Comparison of ENCODE assay signal across 8 mouse cellular contexts in genomic region chr2:3475746-3476251, GRCm38 (mm10). TPM values are rescaled to one million over a fixed set of nuclear protein-coding genes. Genes with fewer than 3 reads are reported as not detected.
DNase-seq lines count a peak whose midpoint lies in the region; ATAC-seq and TF ChIP-seq lines count a peak whose summit lies in the region.

No protein-coding gene starts in this region.

- no peak for TF ChIP-seq CTCF in testis, adult 2 months (IDR thresholded peaks at IDR 0.05; ENCODE audit: control insufficient read depth, insufficient read depth, insufficient replicate concordance, low read depth, low read length)

- H3K4me2 ChIP-seq in limb, embryonic 14.5 days (replicated peaks; ENCODE audit: low read depth, low read length, severe bottlenecking): peak overlapping the region; percentile 68; the same call in 1 of the 2 replicates
- peak overlapping the region; percentile 62; the same call in 1 of the 2 replicates for H3K4me2 ChIP-seq in stomach, embryonic 15.5 days

- H3K4me1 ChIP-seq in testis, adult 2 months (ENCODE audit: control insufficient read depth, insufficient read depth, low read length): no peaks in the 10 kb centered on the region; the same call in none of the 2 replicates
- peaks cover 12% of the 10 kb centered on the region for H3K4me1 ChIP-seq in limb, embryonic 14.5 days (ENCODE audit: control insufficient read depth, insufficient read depth, low read length)
- H3K4me1 ChIP-seq in stomach, embryonic 15.5 days: peaks cover 6% of the 10 kb centered on the region; the same call in 1 of the 2 replicates

- no peak for ATAC-seq in limb, embryonic 14.5 days (ENCODE audit: low FRiP score, low read depth)
- no peak for ATAC-seq in stomach, embryonic 15.5 days (ENCODE audit: insufficient read depth, low FRiP score, low read depth)
- no peak for ATAC-seq in erythroid progenitor cell, adult 5-6 weeks (replicated peaks; ENCODE audit: low FRiP score, poor library complexity, severe bottlenecking)

- TF ChIP-seq POLR2A in testis, adult 2 months (IDR thresholded peaks at IDR 0.05; ENCODE audit: control insufficient read depth, low read depth, low read length): no peak
- TF ChIP-seq POLR2A in limb, embryonic 14.5 days (IDR thresholded peaks at IDR 0.05; ENCODE audit: borderline replicate concordance, extremely low read depth, insufficient read depth, insufficient read length): no peak

- no peaks in the 10 kb centered on the region for H3K36me3 ChIP-seq in testis, adult 2 months (ENCODE audit: control insufficient read depth, insufficient read depth, low read length)
- H3K36me3 ChIP-seq in limb, embryonic 14.5 days (ENCODE audit: control insufficient read depth, insufficient read depth, low read length): no peaks in the 10 kb centered on the region; the same call in 1 of the 2 replicates
- no peaks in the 10 kb centered on the region for H3K36me3 ChIP-seq in stomach, embryonic 15.5 days

- H3K9ac ChIP-seq in limb, embryonic 14.5 days (ENCODE audit: low read depth, low read length, severe bottlenecking): no peak overlapping the region
- H3K9ac ChIP-seq in stomach, embryonic 15.5 days: no peak overlapping the region

- no peaks in the 10 kb centered on the region for H3K27me3 ChIP-seq in testis, adult 2 months (ENCODE audit: control insufficient read depth, insufficient read depth, low read length)
- H3K27me3 ChIP-seq in limb, embryonic 14.5 days (ENCODE audit: control insufficient read depth, insufficient read depth, low read length): no peaks in the 10 kb centered on the region
- H3K27me3 ChIP-seq in stomach, embryonic 15.5 days (replicated peaks): no peaks in the 10 kb centered on the region

- no peaks in the 10 kb centered on the region for H3K9me3 ChIP-seq in limb, embryonic 14.5 days (ENCODE audit: control insufficient read depth, low read length)
- no peaks in the 10 kb centered on the region for H3K9me3 ChIP-seq in stomach, embryonic 15.5 days

- H3K27ac ChIP-seq in testis, adult 2 months (ENCODE audit: control insufficient read depth, insufficient read depth, low read depth, low read length): peak overlapping the region; percentile 94
- no peak overlapping the region for H3K27ac ChIP-seq in limb, embryonic 14.5 days (replicated peaks; ENCODE audit: low read depth, low read length)
- H3K27ac ChIP-seq in stomach, embryonic 15.5 days: no peak overlapping the region

- H3K4me3 ChIP-seq in testis, adult 2 months (ENCODE audit: control insufficient read depth, low read depth, low read length): peak overlapping the region; percentile 94
- H3K4me3 ChIP-seq in limb, embryonic 14.5 days (replicated peaks; ENCODE audit: low read length): no peak overlapping the region
- H3K4me3 ChIP-seq in stomach, embryonic 15.5 days (replicated peaks): no peak overlapping the region

- peak; percentile 11 for DNase-seq in cerebellum, adult 8-10 months
- no peak for DNase-seq in cerebellum, postnatal 14 days
- no peak for DNase-seq in testis, postnatal 10 days (ENCODE audit: low spot score)
- DNase-seq in limb, embryonic 14.5 days (ENCODE audit: low spot score): no peak
- DNase-seq in cerebellum, adult 9-11 months: no peak

- 44% methylated on average over 3 of the region's 3 CpGs for WGBS in limb, embryonic 14.5 days
- WGBS in stomach, embryonic 15.5 days: 64% methylated on average over 3 of the region's 3 CpGs

RNA-seq across cellular contexts. Expression of gene Suv39h2, which starts 1.0 kb away (rescaled TPM):
- polyA plus RNA-seq in testis, adult 2 months (2012; rRNA removed): 5.5 and 8.2 TPM in 2 replicates
- 7.5 and 9.2 TPM in 2 replicates for polyA plus RNA-seq in limb, embryonic 14.5 days (2012; rRNA removed)
- polyA plus RNA-seq in limb, embryonic 14.5 days (2014; fragmentation: Nextera tagmentation; extraction: Ambion mirVana): 15.4 and 17.6 TPM in 2 replicates
- polyA plus RNA-seq in stomach, embryonic 15.5 days (2015; fragmentation: Nextera tagmentation; extraction: Ambion mirVana): 11.9 and 12.2 TPM in 2 replicates
- 14.8 and 15.5 TPM in 2 replicates for total RNA-seq in erythroid progenitor cell, adult 5-6 weeks (2015; ENCODE audit: low replicate concordance)
- 8.7 and 9.2 TPM in 2 replicates for total RNA-seq in erythroid progenitor cell, adult 5-6 weeks (2017; ENCODE audit: low replicate concordance)

RNA-seq across cellular contexts. Expression of gene Gm45902, which starts 36.8 kb away (rescaled TPM):
- 0.40 and 0.48 TPM in 2 replicates for polyA plus RNA-seq in testis, adult 2 months (2012; rRNA removed)
- polyA plus RNA-seq in limb, embryonic 14.5 days (2012; rRNA removed): 4.2 and 4.4 TPM in 2 replicates
- polyA plus RNA-seq in limb, embryonic 14.5 days (2014; fragmentation: Nextera tagmentation; extraction: Ambion mirVana): 3.8 and 4.7 TPM in 2 replicates
- polyA plus RNA-seq in stomach, embryonic 15.5 days (2015; fragmentation: Nextera tagmentation; extraction: Ambion mirVana): 3.9 and 4.0 TPM in 2 replicates
- total RNA-seq in erythroid progenitor cell, adult 5-6 weeks (2015; ENCODE audit: low replicate concordance): 7.2 and 10.5 TPM in 2 replicates
- total RNA-seq in erythroid progenitor cell, adult 5-6 weeks (2017; ENCODE audit: low replicate concordance): 14.0 and 14.7 TPM in 2 replicates

RNA-seq across cellular contexts. Expression of gene Hspa14, which starts 36.8 kb away (rescaled TPM):
- 14.5 and 16.9 TPM in 2 replicates for polyA plus RNA-seq in testis, adult 2 months (2012; rRNA removed)
- polyA plus RNA-seq in limb, embryonic 14.5 days (2012; rRNA removed): 74.3 and 82.6 TPM in 2 replicates
- 88.2 and 98.5 TPM in 2 replicates for polyA plus RNA-seq in limb, embryonic 14.5 days (2014; fragmentation: Nextera tagmentation; extraction: Ambion mirVana)
- polyA plus RNA-seq in stomach, embryonic 15.5 days (2015; fragmentation: Nextera tagmentation; extraction: Ambion mirVana): 93.7 and 96.5 TPM in 2 replicates
- 57.8 and 72.1 TPM in 2 replicates for total RNA-seq in erythroid progenitor cell, adult 5-6 weeks (2015; ENCODE audit: low replicate concordance)
- 94.5 and 181 TPM in 2 replicates for total RNA-seq in erythroid progenitor cell, adult 5-6 weeks (2017; ENCODE audit: low replicate concordance)

RNA-seq across cellular contexts. Expression of gene Cdnf, which starts 37.0 kb away (rescaled TPM):
- 1.9 and 2.1 TPM in 2 replicates for polyA plus RNA-seq in testis, adult 2 months (2012; rRNA removed)
- polyA plus RNA-seq in limb, embryonic 14.5 days (2012; rRNA removed): 0.34 and 0.73 TPM in 2 replicates
- 0.08 and 0.32 TPM in 2 replicates for polyA plus RNA-seq in limb, embryonic 14.5 days (2014; fragmentation: Nextera tagmentation; extraction: Ambion mirVana)
- polyA plus RNA-seq in stomach, embryonic 15.5 days (2015; fragmentation: Nextera tagmentation; extraction: Ambion mirVana): 0.12 and 0.14 TPM in 2 replicates
- total RNA-seq in erythroid progenitor cell, adult 5-6 weeks (2015; ENCODE audit: low replicate concordance): not detected in 2 replicates
- total RNA-seq in erythroid progenitor cell, adult 5-6 weeks (2017; ENCODE audit: low replicate concordance): 0.39 TPM in 1 of 2 replicates, not detected in the other

RNA-seq across cellular contexts. Expression of gene Dclre1c, which starts 51.9 kb away (rescaled TPM):
- 5.6 and 6.4 TPM in 2 replicates for polyA plus RNA-seq in testis, adult 2 months (2012; rRNA removed)
- polyA plus RNA-seq in limb, embryonic 14.5 days (2012; rRNA removed): 9.0 and 10.5 TPM in 2 replicates
- 7.0 and 7.3 TPM in 2 replicates for polyA plus RNA-seq in limb, embryonic 14.5 days (2014; fragmentation: Nextera tagmentation; extraction: Ambion mirVana)
- polyA plus RNA-seq in stomach, embryonic 15.5 days (2015; fragmentation: Nextera tagmentation; extraction: Ambion mirVana): 6.4 and 6.6 TPM in 2 replicates
- total RNA-seq in erythroid progenitor cell, adult 5-6 weeks (2015; ENCODE audit: low replicate concordance): 16.8 and 21.3 TPM in 2 replicates
- 12.2 and 17.9 TPM in 2 replicates for total RNA-seq in erythroid progenitor cell, adult 5-6 weeks (2017; ENCODE audit: low replicate concordance)
